Mouse (Mus musculus) forebrain, embryonic 15.5 days (tissue): ENCODE measurements around the gene Adam15. TPM values are rescaled to one million over a fixed set of nuclear protein-coding genes. Genes with fewer than 3 reads are reported as not detected.

ENCODE experiments used
- ATAC-seq: fragments of 200-750 bp; cut with Nextera tagmentation; replicated peaks from 2 replicates; pipeline ENCODE4 v1.8.0; 2017; ENCODE audit warnings: mild to moderate bottlenecking, moderate TSS enrichment, moderate library complexity
- H3K27ac ChIP-seq: fragments of 300-500 bp; sonication (generic); replicated peaks from 2 replicates; pipeline ENCODE4 v1.5.1; 2015; ENCODE audit warnings: mild to moderate bottlenecking, inconsistent platforms
- H3K27me3 ChIP-seq: fragments of 300-500 bp; sonication (generic); 2 replicates; pipeline ENCODE4 v1.6.1; 2015; ENCODE audit warnings: inconsistent platforms
- H3K36me3 ChIP-seq: fragments of 300-500 bp; sonication (generic); 2 replicates; pipeline ENCODE4 v1.6.1; 2015; ENCODE audit warnings: mild to moderate bottlenecking, inconsistent platforms
- H3K4me1 ChIP-seq: fragments of 300-500 bp; sonication (generic); 2 replicates; pipeline ENCODE4 v1.6.1; 2015; ENCODE audit warnings: inconsistent platforms
- H3K4me2 ChIP-seq: fragments of 300-500 bp; sonication (generic); replicated peaks from 2 replicates; pipeline ENCODE4 v1.6.1; 2015; ENCODE audit warnings: mild to moderate bottlenecking, inconsistent platforms
- H3K4me3 ChIP-seq: fragments of 300-500 bp; sonication (generic); 2 replicates; pipeline ENCODE4 v1.5.1; 2015; ENCODE audit warnings: mild to moderate bottlenecking, inconsistent platforms
- H3K9ac ChIP-seq: fragments of 300-500 bp; sonication (generic); replicated peaks from 2 replicates; pipeline ENCODE4 v1.6.1; 2015; ENCODE audit warnings: mild to moderate bottlenecking, inconsistent platforms
- H3K9me3 ChIP-seq: fragments of 300-500 bp; sonication (generic); 2 replicates; pipeline ENCODE4 v1.6.1; 2016; ENCODE audit warnings: inconsistent platforms
- WGBS: fragments of 180-500 bp; shearing (Covaris S2); methylation state at CpG from one replicate; pipeline ENCODE4 v1.1.7; 2015; ENCODE audit warnings: mixed read lengths; 5-methylcytosine and 5-hydroxymethylcytosine counted together
- polyA plus RNA-seq: library from polyadenylated mRNA; unstranded; fragments of >200 nt; fragmentation: Nextera tagmentation; extraction: Ambion mirVana; gene quantifications from 2 replicates; pipeline ENCODE4 v1.2.1, GENCODE M21; 2015

Adam15 gene
- polyA plus RNA-seq, 1 experiment from 2014 or later = 32.9 TPM

DNA sequence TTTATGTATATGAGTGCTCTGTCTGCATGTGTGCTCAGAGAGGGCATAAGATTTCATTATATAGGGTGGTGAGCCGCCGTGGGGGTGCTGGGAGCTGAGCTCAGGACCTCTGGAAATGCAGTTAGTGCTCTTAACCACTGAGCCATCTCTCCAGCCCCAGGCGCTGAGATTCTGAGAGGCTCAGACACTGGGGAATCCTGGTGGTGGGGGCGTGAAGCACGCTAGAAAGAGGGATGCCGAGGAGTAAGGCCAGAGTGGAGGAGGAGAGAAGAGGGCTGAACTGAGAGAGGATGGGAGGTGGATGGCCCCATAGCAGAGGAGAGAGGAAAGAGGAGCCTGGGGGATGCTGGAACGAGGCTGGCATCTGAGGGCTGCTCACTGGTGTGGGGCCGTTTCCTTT lies 14.8 kb upstream of the Adam15 start:
- Histone ChIP-seq H3K36me3 (no peaks in the 10 kb centered on the region), H3K27me3 (no peaks in the 10 kb centered on the region), H3K4me3 (no peak overlapping the region), H3K4me1 (no peaks in the 10 kb centered on the region), H3K27ac (no peak overlapping the region), H3K4me2 (no peak overlapping the region), H3K9me3 (no peaks in the 10 kb centered on the region), H3K9ac (no peak overlapping the region)
- WGBS = 49% methylated on average over 8 of the region's 8 CpGs
- ATAC-seq = no peak

DNA sequence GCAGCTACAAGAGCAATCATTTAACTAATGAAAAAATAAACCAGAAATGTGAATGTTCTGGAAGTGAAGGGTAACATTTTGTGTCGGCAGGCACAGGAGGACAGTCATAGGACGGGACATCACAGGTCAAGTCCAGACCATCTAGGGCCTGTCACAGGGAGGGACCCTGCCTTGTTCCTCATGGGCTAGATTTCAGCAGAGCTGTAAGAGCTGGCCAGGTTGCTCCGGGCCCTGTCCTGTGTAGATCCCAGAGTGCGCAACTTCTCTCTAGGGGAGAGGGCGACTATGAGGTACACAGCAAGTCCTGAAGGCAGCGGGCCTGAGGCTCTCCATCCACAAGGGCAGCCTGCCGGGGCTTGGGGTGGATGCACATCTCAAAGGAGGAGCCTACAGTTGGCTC lies 11.9 kb upstream of the Adam15 start, which contains the start of gene Dcst2:
TSS of gene Dcst2 (plus strand) at position 301 of the 400 bp plus-strand sequence.
- H3K9me3 ChIP-seq = no peaks in the 10 kb centered on the region
- no peak within 1 kb of the TSS for H3K4me3 ChIP-seq
- no peaks in the 10 kb centered on the region for H3K27me3 ChIP-seq
- H3K27ac ChIP-seq = no peak within 1 kb of the TSS
- H3K36me3 ChIP-seq = no peaks in the 10 kb centered on the region
- WGBS = 89% methylated on average over 7 of the region's 7 CpGs
- H3K4me1 ChIP-seq = no peaks in the 10 kb centered on the region
- no peak within 1 kb of the TSS for H3K4me2 ChIP-seq
- H3K9ac ChIP-seq = no peak within 1 kb of the TSS
- no peak for ATAC-seq

DNA sequence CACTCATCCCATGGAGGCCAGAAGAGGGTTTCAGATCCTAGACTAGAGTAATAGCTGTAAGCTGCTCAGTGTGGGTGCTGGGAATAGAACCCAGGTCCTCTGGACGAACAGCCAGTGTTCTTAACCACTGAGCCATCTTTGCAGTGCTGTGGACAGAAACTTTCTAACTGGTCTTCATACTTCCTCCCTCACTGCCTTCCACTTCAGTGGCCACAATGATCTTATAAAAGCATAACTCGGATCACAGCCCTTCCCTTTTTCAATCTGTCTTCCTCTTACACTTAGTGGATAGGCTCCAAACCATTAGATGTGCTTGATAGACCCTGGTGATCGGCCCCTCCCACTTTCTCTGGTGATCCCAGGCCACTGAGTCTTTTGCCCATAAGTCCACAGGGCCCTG lies 10.4 kb upstream of the Adam15 start:
- Histone ChIP-seq H3K27me3 (no peaks in the 10 kb centered on the region), H3K4me1 (no peaks in the 10 kb centered on the region), H3K9ac (no peak overlapping the region), H3K4me2 (no peak overlapping the region), H3K9me3 (no peaks in the 10 kb centered on the region), H3K4me3 (no peak overlapping the region), H3K27ac (no peak overlapping the region), H3K36me3 (no peaks in the 10 kb centered on the region)
- no peak for ATAC-seq
- WGBS = 71% methylated on average over 3 of the region's 3 CpGs

DNA sequence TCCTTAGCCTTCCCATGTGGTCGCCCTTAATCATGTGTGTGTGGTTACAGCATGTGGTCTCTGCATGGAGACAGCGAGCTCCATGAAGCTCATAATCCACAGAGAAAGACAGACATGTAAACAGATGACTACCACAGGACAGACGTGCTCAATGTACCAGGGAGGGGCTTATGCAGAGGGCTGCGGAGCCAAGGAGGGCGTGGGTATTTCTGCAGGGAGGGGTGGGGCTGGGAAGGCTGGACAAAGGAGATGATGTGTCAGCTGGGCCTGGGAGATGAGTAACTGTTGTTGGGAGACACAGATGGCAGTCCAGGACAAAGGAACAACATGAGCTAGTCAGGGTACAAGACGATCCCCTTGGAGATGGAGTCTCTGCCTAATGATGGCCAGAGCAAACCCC lies 9.8 kb upstream of the Adam15 start:
- WGBS = 74% methylated on average over 6 of the region's 6 CpGs
- no peak for ATAC-seq

DNA sequence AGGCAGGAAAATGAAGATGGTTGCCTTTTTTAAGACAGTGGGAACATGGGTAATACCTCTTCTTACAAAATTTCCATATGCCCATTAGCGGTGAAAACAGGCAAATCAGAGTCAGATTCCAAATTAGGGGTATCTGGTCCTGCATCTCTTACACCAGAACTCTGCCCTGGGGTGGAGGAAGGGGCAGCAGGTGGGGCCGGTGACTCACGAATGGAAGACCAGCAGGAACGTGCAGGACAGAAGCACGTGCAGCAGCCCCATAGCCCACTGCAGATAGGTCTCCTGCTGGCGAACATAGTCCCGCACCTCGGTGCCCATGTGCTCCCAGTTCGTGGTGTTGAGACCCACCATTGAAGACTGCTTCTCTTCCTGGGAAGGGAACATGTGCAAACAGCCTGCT lies 6.2 kb upstream of the Adam15 start:
- no peak overlapping the region for H3K27ac ChIP-seq
- no peak overlapping the region for H3K4me3 ChIP-seq
- no peak overlapping the region for H3K9ac ChIP-seq
- no peak overlapping the region for H3K4me2 ChIP-seq
- WGBS = 65% methylated on average over 9 of the region's 9 CpGs
- no peaks in the 10 kb centered on the region for H3K4me1 ChIP-seq
- no peaks in the 10 kb centered on the region for H3K9me3 ChIP-seq
- no peaks in the 10 kb centered on the region for H3K27me3 ChIP-seq
- H3K36me3 ChIP-seq = no peaks in the 10 kb centered on the region
- no peak for ATAC-seq

More for the DNA sequence above, 9.8 kb upstream of the Adam15 start:
- H3K36me3 ChIP-seq = no peaks in the 10 kb centered on the region
- no peak overlapping the region for H3K4me3 ChIP-seq
- H3K9ac ChIP-seq = no peak overlapping the region
- H3K4me2 ChIP-seq = no peak overlapping the region
- H3K27me3 ChIP-seq = no peaks in the 10 kb centered on the region
- H3K27ac ChIP-seq = no peak overlapping the region
- no peaks in the 10 kb centered on the region for H3K4me1 ChIP-seq
- H3K9me3 ChIP-seq = no peaks in the 10 kb centered on the region

DNA sequence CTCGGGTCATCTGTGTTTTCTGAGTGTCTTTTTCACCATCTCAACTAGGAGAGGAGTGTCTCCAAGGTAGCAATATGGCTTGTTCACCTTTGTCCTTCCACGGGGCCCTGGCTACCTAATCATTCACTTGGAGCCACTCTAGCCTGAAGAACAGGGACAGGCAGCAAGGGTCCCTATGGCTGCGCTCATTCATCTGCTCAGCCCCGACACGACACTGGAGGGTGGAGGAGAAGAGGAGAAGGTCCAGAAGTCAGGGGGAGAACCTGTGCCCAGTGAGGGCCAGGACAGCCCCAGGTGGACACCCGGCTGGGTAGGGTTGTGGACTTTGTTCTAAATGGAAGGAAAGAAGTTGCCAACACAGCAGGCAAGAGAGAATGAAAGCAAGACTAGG lies 5.7 kb upstream of the Adam15 start:
- no peaks in the 10 kb centered on the region for H3K36me3 ChIP-seq
- H3K4me3 ChIP-seq = no peak overlapping the region
- peaks cover 3% of the 10 kb centered on the region for H3K4me1 ChIP-seq
- ATAC-seq = no peak
- H3K4me2 ChIP-seq = no peak overlapping the region
- H3K9ac ChIP-seq = no peak overlapping the region
- 81% methylated on average over 6 of the region's 6 CpGs for WGBS
- H3K9me3 ChIP-seq = no peaks in the 10 kb centered on the region
- H3K27me3 ChIP-seq = no peaks in the 10 kb centered on the region
- H3K27ac ChIP-seq = no peak overlapping the region

DNA sequence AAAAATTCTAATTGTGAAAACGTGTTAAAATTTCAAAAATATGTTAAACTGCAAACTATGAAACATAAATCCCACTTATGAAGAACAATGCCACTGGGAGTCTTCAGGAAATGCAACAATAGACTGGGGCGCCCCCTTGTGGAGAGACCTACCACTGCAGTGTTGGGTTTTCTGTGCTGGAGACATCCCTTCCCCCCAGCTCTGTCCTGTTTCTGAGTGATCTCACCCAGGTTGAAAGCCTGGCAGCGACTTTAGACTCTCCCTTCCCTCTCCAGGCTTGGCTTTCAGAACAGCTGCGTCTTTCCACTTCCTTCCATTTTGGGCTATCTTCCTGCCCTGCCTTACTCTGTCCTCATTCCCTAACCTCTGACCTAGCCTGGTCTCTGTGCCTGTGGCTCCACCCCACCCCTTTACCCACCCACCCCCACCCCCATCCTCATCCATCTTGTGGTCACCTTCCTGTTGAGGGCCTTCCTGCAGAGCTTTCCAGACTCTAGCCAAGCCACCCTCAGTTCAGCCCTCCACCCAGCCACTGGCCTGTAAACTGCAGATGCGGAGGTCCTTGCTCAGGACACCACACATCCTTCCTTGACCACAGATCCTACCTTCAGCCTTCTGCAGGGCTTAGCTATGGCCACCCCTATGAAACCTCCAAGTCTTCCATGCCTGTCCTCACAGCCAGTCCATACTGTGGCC lies 5.2 kb upstream of the Adam15 start:
- Histone ChIP-seq H3K4me2 (no peak overlapping the region), H3K4me3 (no peak overlapping the region), H3K36me3 (no peaks in the 10 kb centered on the region), H3K4me1 (peaks cover 8% of the 10 kb centered on the region), H3K27ac (no peak overlapping the region), H3K9me3 (no peaks in the 10 kb centered on the region), H3K27me3 (no peaks in the 10 kb centered on the region), H3K9ac (no peak overlapping the region)
- WGBS = 17% methylated on average over 5 of the region's 5 CpGs
- ATAC-seq = no peak

DNA sequence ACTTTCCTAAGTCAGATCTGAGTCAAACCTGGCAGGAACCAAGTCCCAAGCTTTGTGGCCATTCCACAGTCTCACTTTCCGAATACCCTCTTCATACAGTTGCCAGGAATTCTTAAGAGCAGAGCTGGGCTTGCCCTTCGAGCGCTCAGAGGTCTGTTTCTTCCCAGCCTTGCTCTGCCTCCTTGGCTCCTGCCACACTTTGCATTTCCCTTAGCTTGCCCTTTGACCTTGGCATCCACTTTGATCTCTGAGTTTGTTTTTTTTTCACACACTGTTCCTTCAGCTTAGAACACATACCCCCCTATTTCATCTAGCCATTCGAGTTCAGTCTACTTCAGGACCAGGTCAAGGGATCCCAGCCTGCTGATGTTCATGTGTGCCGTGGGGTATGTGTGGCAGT lies 1.5 kb upstream of the Adam15 start:
- H3K9ac ChIP-seq = no peak overlapping the region
- no peak overlapping the region for H3K4me2 ChIP-seq
- H3K4me3 ChIP-seq = no peak overlapping the region
- no peak for ATAC-seq
- WGBS = 82% methylated on average over 5 of the region's 5 CpGs
- H3K27me3 ChIP-seq = no peaks in the 10 kb centered on the region
- no peaks in the 10 kb centered on the region for H3K36me3 ChIP-seq
- peaks cover 19% of the 10 kb centered on the region for H3K4me1 ChIP-seq
- H3K27ac ChIP-seq = no peak overlapping the region
- H3K9me3 ChIP-seq = no peaks in the 10 kb centered on the region

DNA sequence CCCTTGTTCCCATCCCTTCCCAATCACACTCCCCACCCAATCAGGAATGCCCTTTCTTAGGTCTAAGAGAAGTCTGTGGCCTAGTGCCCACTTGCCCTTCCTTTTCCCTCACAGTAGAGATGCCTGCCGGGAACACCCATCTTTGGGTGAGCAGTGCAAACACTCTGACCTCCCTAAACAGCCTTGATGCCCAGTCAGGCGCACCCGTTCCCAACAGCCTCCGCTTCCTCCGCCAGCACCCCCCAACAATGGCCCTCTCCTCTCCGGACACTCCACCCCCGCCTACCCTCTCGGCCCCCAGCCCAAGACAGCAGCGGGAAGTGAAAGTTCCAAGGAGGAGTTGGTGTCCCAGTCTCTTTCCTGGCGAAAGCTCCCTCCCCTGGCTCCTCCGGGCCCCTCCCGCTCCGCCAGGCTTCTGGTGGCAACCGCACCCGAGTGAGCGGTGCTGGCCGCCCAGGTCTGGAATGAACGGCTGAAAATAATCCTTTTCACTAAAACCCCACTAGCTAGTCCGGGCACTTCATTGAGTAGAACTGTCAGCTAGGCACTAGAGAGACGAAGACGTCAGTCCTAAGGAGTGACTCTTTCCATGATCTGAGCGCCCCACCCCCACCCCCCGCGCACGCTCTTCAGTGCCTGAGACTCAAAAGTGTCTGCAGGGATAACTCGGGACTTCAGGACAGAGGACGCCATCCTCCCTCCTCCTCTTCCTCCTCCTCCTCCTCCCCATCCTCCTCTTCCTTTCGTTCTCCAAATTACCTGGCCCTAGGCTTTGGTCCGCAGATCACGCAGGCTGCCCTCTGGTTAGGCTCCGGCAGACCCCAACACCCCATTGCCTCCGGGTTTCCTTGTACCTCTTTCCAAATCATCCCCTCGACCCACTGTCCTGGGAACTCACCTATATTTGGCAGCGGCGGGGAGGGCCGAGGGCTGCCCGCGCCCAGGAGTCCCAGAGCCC lies 606 bp downstream of the Adam15 start:
- H3K4me2 ChIP-seq = peak overlapping the region; percentile 94

DNA sequence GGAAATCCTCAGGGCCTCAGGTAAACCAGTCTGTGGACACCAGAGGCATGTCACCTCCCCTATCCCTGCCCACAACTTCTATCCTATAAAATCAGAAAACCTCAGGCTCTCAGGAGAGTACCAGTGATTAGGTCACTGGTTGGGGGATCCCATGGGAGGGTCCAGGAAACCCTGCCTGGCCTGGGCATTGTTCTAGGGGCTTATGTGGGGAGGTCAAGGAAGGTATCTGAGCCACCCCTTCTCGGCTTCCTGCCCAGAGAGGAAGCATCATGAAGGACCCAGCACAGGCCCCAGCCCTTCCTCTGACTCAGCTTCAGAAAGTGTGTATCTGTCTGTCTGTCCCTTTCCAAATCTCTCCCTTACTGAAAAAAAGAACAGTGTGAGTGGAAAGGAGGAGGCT lies 1.9 kb downstream of the Adam15 start:
- no peaks in the 10 kb centered on the region for H3K27me3 ChIP-seq
- 40% methylated on average over 1 of the region's 1 CpGs for WGBS
- no peaks in the 10 kb centered on the region for H3K9me3 ChIP-seq
- H3K4me1 ChIP-seq = peaks cover 19% of the 10 kb centered on the region
- H3K4me2 ChIP-seq = no peak overlapping the region
- no peak overlapping the region for H3K4me3 ChIP-seq
- no peak for ATAC-seq
- peaks cover 3% of the 10 kb centered on the region; the same call in 1 of the 2 replicates for H3K36me3 ChIP-seq
- no peak overlapping the region for H3K9ac ChIP-seq
- no peak overlapping the region for H3K27ac ChIP-seq

More for the DNA sequence above, 606 bp downstream of the Adam15 start:
- under 1% methylated on average over 38 of the region's 38 CpGs for WGBS
- peak overlapping the region; percentile 75 for H3K9ac ChIP-seq
- ATAC-seq = peak; percentile 33
- no peaks in the 10 kb centered on the region for H3K27me3 ChIP-seq
- H3K4me1 ChIP-seq = peaks cover 19% of the 10 kb centered on the region
- no peaks in the 10 kb centered on the region for H3K9me3 ChIP-seq
- peaks cover 3% of the 10 kb centered on the region; the same call in 1 of the 2 replicates for H3K36me3 ChIP-seq
- peak overlapping the region; percentile 90 for H3K27ac ChIP-seq
- peak overlapping the region; percentile 64 for H3K4me3 ChIP-seq

DNA sequence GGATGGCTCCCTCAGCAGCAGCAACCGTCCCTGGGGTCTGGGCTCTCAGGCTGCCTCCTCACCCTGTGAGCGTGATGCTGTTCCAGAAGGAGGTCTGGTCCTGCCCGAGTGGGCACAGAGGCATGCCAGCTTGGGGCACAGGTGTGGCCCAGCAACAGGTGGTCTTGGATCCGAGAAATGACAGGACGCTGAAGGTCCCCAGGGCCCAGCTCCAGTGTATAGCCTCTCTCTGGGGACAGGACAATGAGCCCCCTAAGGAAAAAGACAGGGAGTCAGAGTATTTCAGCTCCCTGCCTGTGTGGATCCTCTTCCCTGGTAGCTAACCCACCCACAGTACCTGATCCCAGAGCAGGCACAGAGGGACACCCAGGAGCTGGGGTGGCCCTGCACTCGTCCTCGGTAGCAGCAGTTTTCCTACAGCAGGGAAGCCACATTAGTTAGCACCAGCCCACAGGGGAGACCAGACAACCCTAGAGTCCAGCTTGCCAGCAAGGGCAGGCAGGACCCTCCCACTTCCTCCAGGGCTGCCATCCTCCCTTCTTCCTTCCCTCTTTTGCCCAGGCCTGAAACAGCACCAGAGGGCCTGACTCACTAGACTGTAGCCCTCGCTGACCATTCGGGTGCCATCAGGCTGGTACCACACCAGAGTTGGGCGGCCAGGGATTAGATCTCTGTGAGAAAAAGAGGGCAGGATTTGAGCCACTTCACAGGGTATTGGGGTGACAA lies 2.8 kb downstream of the Adam15 start:
- Histone ChIP-seq H3K4me3 (no peak overlapping the region), H3K27me3 (no peaks in the 10 kb centered on the region), H3K9me3 (no peaks in the 10 kb centered on the region), H3K4me1 (peaks cover 22% of the 10 kb centered on the region), H3K4me2 (no peak overlapping the region), H3K9ac (no peak overlapping the region), H3K36me3 (peaks cover 3% of the 10 kb centered on the region; the same call in 1 of the 2 replicates), H3K27ac (no peak overlapping the region)
- no peak for ATAC-seq
- 82% methylated on average over 10 of the region's 10 CpGs for WGBS

DNA sequence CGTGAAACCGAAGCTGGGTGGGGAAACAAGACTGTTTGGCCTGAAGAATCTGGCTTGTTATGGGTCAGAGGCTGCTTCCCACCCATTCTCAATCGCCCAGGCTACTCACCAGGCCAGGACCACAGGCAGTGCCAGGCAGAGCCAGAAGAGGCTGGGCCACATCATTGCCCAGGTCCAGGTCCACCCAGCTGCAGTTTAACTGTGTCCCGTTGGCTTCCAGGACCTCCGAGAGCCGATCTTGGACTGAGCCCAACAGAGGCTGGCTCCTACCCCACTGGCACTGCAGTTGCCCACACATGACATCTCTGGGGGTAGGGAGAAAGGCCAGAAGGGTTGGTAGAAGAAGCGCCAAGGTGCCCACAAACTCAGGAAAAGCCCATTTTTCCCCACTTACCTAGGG lies 6.5 kb downstream of the Adam15 start:
- Histone ChIP-seq H3K9ac (no peak overlapping the region), H3K4me2 (no peak overlapping the region), H3K27ac (no peak overlapping the region), H3K36me3 (peaks cover 3% of the 10 kb centered on the region; the same call in 1 of the 2 replicates), H3K4me1 (peaks cover 31% of the 10 kb centered on the region), H3K9me3 (no peaks in the 10 kb centered on the region), H3K27me3 (no peaks in the 10 kb centered on the region), H3K4me3 (no peak overlapping the region)
- no peak for ATAC-seq
- 87% methylated on average over 7 of the region's 7 CpGs for WGBS
